Mouse (Mus musculus): ENCODE results near the gene Rpp38. TPM values are rescaled to one million over a fixed set of nuclear protein-coding genes. Genes with fewer than 3 reads are reported as not detected.

Gene Rpp38
- polyA plus RNA-seq, 1 experiment from 2014 or later: 22.4 TPM

DNA sequence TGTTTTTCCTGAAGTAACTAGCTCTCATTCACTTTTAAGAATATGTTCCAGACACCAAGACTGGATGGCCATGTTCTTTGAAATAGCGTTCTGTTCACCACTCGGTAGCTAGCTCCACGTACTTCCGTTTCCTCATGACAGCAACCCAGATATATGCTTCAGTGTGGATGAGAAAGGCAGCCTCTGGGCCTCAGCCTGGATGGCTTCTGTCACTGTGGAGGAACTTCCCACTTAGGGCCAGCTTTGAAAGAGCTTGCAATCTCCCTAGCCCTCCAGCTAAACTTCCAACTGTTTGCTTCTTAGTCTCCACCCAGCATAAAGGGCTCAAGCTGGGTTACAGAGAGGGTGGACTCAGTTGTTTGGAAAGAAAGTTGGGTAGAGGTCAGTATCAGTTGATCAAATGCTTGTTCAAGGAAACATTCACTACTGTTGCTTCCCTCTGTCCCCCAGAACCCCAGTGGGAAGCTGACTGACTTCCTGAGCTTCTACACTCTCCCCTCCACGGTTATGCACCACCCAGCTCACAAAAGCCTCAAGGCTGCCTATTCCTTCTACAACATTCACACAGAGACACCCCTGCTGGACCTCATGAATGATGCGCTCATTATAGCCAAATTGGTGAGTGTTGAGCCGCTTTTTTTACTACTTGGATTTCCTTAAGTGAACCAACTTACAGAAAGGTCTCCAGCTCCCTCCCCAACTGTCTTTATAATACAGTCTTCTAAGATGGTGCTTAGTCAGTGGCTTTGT, 7.9 kb downstream of the Rpp38 start:
- Histone ChIP-seq H3K9ac (replicated peaks; ENCODE audit: low read length) (no peak overlapping the region), H3K9me3 (replicated peaks; ENCODE audit: control insufficient read depth, low read length) (no peaks in the 10 kb centered on the region), H3K27me3 (ENCODE audit: control insufficient read depth, insufficient read depth, low read length) (no peaks in the 10 kb centered on the region), H3K27ac (replicated peaks; ENCODE audit: low read depth, low read length) (no peak overlapping the region), H3K4me2 (ENCODE audit: low read depth, low read length) (no peak overlapping the region), H3K4me3 (ENCODE audit: low read depth, low read length) (no peak overlapping the region), H3K36me3 (replicated peaks; ENCODE audit: control insufficient read depth, insufficient read depth, low read depth, low read length) (peaks cover 5% of the 10 kb centered on the region), H3K4me1 (ENCODE audit: control insufficient read depth, insufficient read depth, low read length) (no peaks in the 10 kb centered on the region)
- 93% methylated on average over 7 of the region's 7 CpGs for WGBS
- DNase-seq (ENCODE audit: low spot score): no peak
- no peak for ATAC-seq (replicated peaks; ENCODE audit: insufficient number of reproducible peaks, low FRiP score, low TSS enrichment, low read depth)

DNA sequence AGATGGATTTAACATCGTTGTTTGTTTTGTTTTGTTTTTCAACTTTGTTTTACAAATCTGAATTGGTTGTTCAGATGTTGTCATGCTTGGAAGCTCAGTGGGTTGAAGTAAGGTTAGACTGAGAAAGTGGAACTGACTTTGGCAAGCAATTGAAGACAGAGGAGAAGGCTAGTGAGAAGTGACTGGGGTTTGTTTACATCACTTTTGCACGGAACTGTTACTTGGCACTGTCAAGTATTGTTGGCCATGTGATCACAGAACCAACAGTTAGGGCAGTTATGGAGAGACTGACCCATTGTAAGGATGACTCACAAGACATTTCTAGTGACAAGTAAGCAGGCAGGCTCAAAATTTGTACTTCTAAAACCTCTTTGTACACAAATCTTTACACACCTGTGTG, 9.3 kb downstream of the Rpp38 start:
- Histone ChIP-seq H3K4me2 (ENCODE audit: low read depth, low read length) (no peak overlapping the region), H3K9ac (replicated peaks; ENCODE audit: low read length) (no peak overlapping the region), H3K9me3 (replicated peaks; ENCODE audit: control insufficient read depth, low read length) (no peaks in the 10 kb centered on the region), H3K27ac (replicated peaks; ENCODE audit: low read depth, low read length) (no peak overlapping the region), H3K4me3 (ENCODE audit: low read depth, low read length) (no peak overlapping the region), H3K36me3 (replicated peaks; ENCODE audit: control insufficient read depth, insufficient read depth, low read depth, low read length) (peaks cover 5% of the 10 kb centered on the region), H3K27me3 (ENCODE audit: control insufficient read depth, insufficient read depth, low read length) (no peaks in the 10 kb centered on the region), H3K4me1 (ENCODE audit: control insufficient read depth, insufficient read depth, low read length) (no peaks in the 10 kb centered on the region)
- 94% methylated on average over 2 of the region's 2 CpGs for WGBS
- DNase-seq (ENCODE audit: low spot score) (no peak), ATAC-seq (replicated peaks; ENCODE audit: insufficient number of reproducible peaks, low FRiP score, low TSS enrichment, low read depth) (no peak)

DNA sequence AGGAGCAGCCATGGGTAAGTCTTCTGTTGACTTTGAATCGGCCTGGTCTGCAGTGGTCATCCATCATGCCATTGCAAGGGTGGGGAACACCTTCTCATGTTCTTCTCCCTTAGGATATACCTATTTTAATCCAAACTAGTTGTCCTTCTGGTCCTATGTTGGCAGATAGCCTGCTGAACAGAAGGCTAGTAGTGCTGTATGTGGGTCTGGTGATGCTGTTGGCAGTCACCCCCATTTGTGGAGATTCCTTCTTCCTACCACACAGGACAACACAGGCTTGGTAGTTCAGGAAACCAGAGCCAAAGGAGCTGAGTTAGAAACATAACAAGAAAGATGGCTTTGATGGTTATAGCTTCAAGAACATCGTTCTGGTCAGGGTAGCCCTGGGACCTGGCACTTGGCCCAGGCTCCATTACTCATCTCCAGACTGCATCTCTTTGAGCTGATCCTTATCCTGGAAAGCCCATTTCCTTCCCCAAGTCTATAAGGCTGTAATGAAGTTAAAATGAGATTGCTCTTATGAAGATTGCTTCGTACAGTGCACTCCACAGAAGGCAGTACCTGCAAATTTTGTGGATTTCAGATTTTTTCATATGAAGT, 26.9 kb downstream of the Rpp38 start:
- Histone ChIP-seq H3K27me3 (ENCODE audit: control insufficient read depth, insufficient read depth, low read length) (no peaks in the 10 kb centered on the region), H3K36me3 (replicated peaks; ENCODE audit: control insufficient read depth, insufficient read depth, low read depth, low read length) (peaks cover 3% of the 10 kb centered on the region), H3K9ac (replicated peaks; ENCODE audit: low read length) (no peak overlapping the region), H3K4me3 (ENCODE audit: low read depth, low read length) (no peak overlapping the region), H3K27ac (replicated peaks; ENCODE audit: low read depth, low read length) (no peak overlapping the region), H3K9me3 (replicated peaks; ENCODE audit: control insufficient read depth, low read length) (no peaks in the 10 kb centered on the region), H3K4me2 (ENCODE audit: low read depth, low read length) (no peak overlapping the region), H3K4me1 (ENCODE audit: control insufficient read depth, insufficient read depth, low read length) (no peaks in the 10 kb centered on the region)
- DNase-seq (ENCODE audit: low spot score) (no peak), ATAC-seq (replicated peaks; ENCODE audit: insufficient number of reproducible peaks, low FRiP score, low TSS enrichment, low read depth) (no peak)
- WGBS: 90% methylated on average over 3 of the region's 3 CpGs

DNA sequence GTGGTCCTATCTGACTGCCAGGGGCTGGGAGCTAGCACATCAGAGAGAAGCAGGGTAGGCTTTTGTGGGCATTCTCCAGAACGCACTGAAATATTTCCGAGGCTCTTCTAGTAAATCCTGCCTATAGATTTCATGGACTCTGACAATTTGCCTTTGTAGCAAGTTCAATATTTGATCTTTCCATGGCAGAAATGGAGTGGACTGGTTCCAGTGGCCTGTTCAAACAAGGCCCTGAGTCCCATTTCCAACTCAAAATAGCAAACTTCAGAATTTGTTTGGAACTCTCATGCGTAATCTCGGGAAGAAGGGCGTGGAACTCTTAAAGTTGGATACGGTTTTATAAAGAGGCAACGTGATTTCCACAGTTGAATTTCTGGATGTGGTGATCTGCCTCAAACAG, 36.6 kb downstream of the Rpp38 start:
- Histone ChIP-seq H3K9me3 (replicated peaks; ENCODE audit: control insufficient read depth, low read length) (no peaks in the 10 kb centered on the region), H3K4me1 (ENCODE audit: control insufficient read depth, insufficient read depth, low read length) (no peaks in the 10 kb centered on the region), H3K9ac (replicated peaks; ENCODE audit: low read length) (no peak overlapping the region), H3K4me2 (ENCODE audit: low read depth, low read length) (no peak overlapping the region), H3K4me3 (ENCODE audit: low read depth, low read length) (no peak overlapping the region), H3K27ac (replicated peaks; ENCODE audit: low read depth, low read length) (no peak overlapping the region), H3K27me3 (ENCODE audit: control insufficient read depth, insufficient read depth, low read length) (no peaks in the 10 kb centered on the region), H3K36me3 (replicated peaks; ENCODE audit: control insufficient read depth, insufficient read depth, low read depth, low read length) (no peaks in the 10 kb centered on the region)
- DNase-seq (ENCODE audit: low spot score) (no peak), ATAC-seq (replicated peaks; ENCODE audit: insufficient number of reproducible peaks, low FRiP score, low TSS enrichment, low read depth) (no peak)
- WGBS: 91% methylated on average over 7 of the region's 7 CpGs

GRCm38 (mm10) chr2:3292170-3292569, 40.3 kb downstream of the Rpp38 start:
- Histone ChIP-seq H3K4me1 (ENCODE audit: control insufficient read depth, insufficient read depth, low read length) (no peaks in the 10 kb centered on the region), H3K4me3 (ENCODE audit: low read depth, low read length) (no peak overlapping the region), H3K27ac (replicated peaks; ENCODE audit: low read depth, low read length) (no peak overlapping the region), H3K27me3 (ENCODE audit: control insufficient read depth, insufficient read depth, low read length) (no peaks in the 10 kb centered on the region), H3K36me3 (replicated peaks; ENCODE audit: control insufficient read depth, insufficient read depth, low read depth, low read length) (no peaks in the 10 kb centered on the region), H3K9ac (replicated peaks; ENCODE audit: low read length) (no peak overlapping the region), H3K9me3 (replicated peaks; ENCODE audit: control insufficient read depth, low read length) (no peaks in the 10 kb centered on the region), H3K4me2 (ENCODE audit: low read depth, low read length) (no peak overlapping the region)
- no peak for DNase-seq (ENCODE audit: low spot score)
- 78% methylated on average over 1 of the region's 1 CpGs for WGBS
- ATAC-seq (replicated peaks; ENCODE audit: insufficient number of reproducible peaks, low FRiP score, low TSS enrichment, low read depth): no peak

- no peaks in the 10 kb centered on the region for H3K27me3 ChIP-seq (ENCODE audit: control insufficient read depth, insufficient read depth, low read length)
- H3K36me3 ChIP-seq (replicated peaks; ENCODE audit: control insufficient read depth, insufficient read depth, low read depth, low read length): no peaks in the 10 kb centered on the region
- H3K9me3 ChIP-seq (replicated peaks; ENCODE audit: control insufficient read depth, low read length): no peaks in the 10 kb centered on the region
- no peak overlapping the region for H3K9ac ChIP-seq (replicated peaks; ENCODE audit: low read length)
- H3K4me3 ChIP-seq (ENCODE audit: low read depth, low read length): no peak overlapping the region
- no peak overlapping the region for H3K4me2 ChIP-seq (ENCODE audit: low read depth, low read length)
- no peak overlapping the region for H3K27ac ChIP-seq (replicated peaks; ENCODE audit: low read depth, low read length)
- 70% methylated on average over 1 of the region's 1 CpGs for WGBS
- ATAC-seq (replicated peaks; ENCODE audit: insufficient number of reproducible peaks, low FRiP score, low TSS enrichment, low read depth): no peak
- H3K4me1 ChIP-seq (ENCODE audit: control insufficient read depth, insufficient read depth, low read length): no peaks in the 10 kb centered on the region
- no peak for DNase-seq (ENCODE audit: low spot score)
Measured at GRCm38 (mm10) chr2:3289581-3289980, 42.9 kb downstream of the Rpp38 start.

DNA sequence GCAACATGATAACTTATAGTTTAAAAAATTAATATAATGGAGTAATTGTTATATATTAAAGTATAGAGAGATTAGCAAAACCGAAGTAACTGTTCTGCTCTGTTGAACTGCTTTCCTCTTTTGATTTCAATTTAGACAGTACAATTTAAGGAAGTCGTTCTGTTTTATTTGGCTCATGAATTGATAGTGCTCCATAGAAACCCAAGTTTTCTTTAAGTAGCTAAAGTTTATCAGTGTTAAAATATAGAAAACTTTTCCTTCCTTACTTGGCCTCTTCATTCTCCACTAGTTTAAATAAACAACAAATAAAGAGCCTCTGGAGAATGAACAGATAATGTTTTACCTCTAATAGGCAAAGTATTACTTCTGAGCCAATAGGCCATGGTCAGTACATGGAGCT, 46.2 kb downstream of the Rpp38 start:
- no peaks in the 10 kb centered on the region for H3K36me3 ChIP-seq (replicated peaks; ENCODE audit: control insufficient read depth, insufficient read depth, low read depth, low read length)
- H3K4me2 ChIP-seq (ENCODE audit: low read depth, low read length): no peak overlapping the region
- no peak overlapping the region for H3K9ac ChIP-seq (replicated peaks; ENCODE audit: low read length)
- H3K4me1 ChIP-seq (ENCODE audit: control insufficient read depth, insufficient read depth, low read length): 0 out of 2 replicates have a peak, but pooled peaks cover 4% of the 10 kb centered on the region
- H3K4me3 ChIP-seq (ENCODE audit: low read depth, low read length): no peak overlapping the region
- no peak overlapping the region for H3K27ac ChIP-seq (replicated peaks; ENCODE audit: low read depth, low read length)
- 87% methylated on average over 2 of the region's 2 CpGs for WGBS
- DNase-seq (ENCODE audit: low spot score) (no peak), ATAC-seq (replicated peaks; ENCODE audit: insufficient number of reproducible peaks, low FRiP score, low TSS enrichment, low read depth) (no peak)
- no peaks in the 10 kb centered on the region for H3K9me3 ChIP-seq (replicated peaks; ENCODE audit: control insufficient read depth, low read length)
- H3K27me3 ChIP-seq (ENCODE audit: control insufficient read depth, insufficient read depth, low read length): no peaks in the 10 kb centered on the region

GRCm38 (mm10) chr2:3285709-3286108, 46.7 kb downstream of the Rpp38 start:
- 0 out of 2 replicates have a peak, but pooled peaks cover 4% of the 10 kb centered on the region for H3K4me1 ChIP-seq (ENCODE audit: control insufficient read depth, insufficient read depth, low read length)
- H3K27me3 ChIP-seq (ENCODE audit: control insufficient read depth, insufficient read depth, low read length): no peaks in the 10 kb centered on the region
- H3K9ac ChIP-seq (replicated peaks; ENCODE audit: low read length): no peak overlapping the region
- DNase-seq (ENCODE audit: low spot score) (no peak), ATAC-seq (replicated peaks; ENCODE audit: insufficient number of reproducible peaks, low FRiP score, low TSS enrichment, low read depth) (no peak)
- H3K9me3 ChIP-seq (replicated peaks; ENCODE audit: control insufficient read depth, low read length): no peaks in the 10 kb centered on the region
- H3K27ac ChIP-seq (replicated peaks; ENCODE audit: low read depth, low read length): no peak overlapping the region
- H3K4me3 ChIP-seq (ENCODE audit: low read depth, low read length): no peak overlapping the region
- H3K36me3 ChIP-seq (replicated peaks; ENCODE audit: control insufficient read depth, insufficient read depth, low read depth, low read length): no peaks in the 10 kb centered on the region
- 84% methylated on average over 3 of the region's 3 CpGs for WGBS
- H3K4me2 ChIP-seq (ENCODE audit: low read depth, low read length): no peak overlapping the region
